Mouse (Mus musculus) heart, postnatal 0 days (tissue): Measurements from ENCODE around the gene Esrra. TPM values are rescaled to one million over a fixed set of nuclear protein-coding genes. Genes with fewer than 3 reads are reported as not detected.
A peak's percentile ranks its signal among the peaks of the same experiment; 100 is the strongest.

ENCODE experiments used
- ATAC-seq: fragments of 200-750 bp; cut with Nextera tagmentation; 2 replicates; pipeline ENCODE4 v1.8.0; 2017; ENCODE audit warnings: low read depth, moderate number of reproducible peaks, moderate library complexity; ENCODE audit not compliant: insufficient read depth
- DNase-seq: peaks from one replicate; pipeline ENCODE4 v3.0.0-alpha.2; 2016; ENCODE audit warnings: low spot score
- H3K27ac ChIP-seq: fragments of 300-500 bp; sonication (generic); 2 replicates; pipeline ENCODE4 v1.5.1; 2014; ENCODE audit warnings: low read depth, mild to moderate bottlenecking
- H3K27me3 ChIP-seq: fragments of 300-500 bp; sonication (generic); 2 replicates; pipeline ENCODE4 v1.6.1; 2014; ENCODE audit warnings: low read length, mixed read lengths; ENCODE audit not compliant: control insufficient read depth, insufficient read depth
- H3K36me3 ChIP-seq: fragments of 300-500 bp; sonication (generic); replicated peaks from 2 replicates; pipeline ENCODE4 v1.6.1; 2014; ENCODE audit warnings: low read length, mixed read lengths; ENCODE audit not compliant: control insufficient read depth, insufficient read depth
- H3K4me1 ChIP-seq: fragments of 300-500 bp; sonication (generic); 2 replicates; pipeline ENCODE4 v1.6.1; 2014; ENCODE audit warnings: antibody characterized with exemption; ENCODE audit not compliant: control insufficient read depth, insufficient read depth
- H3K4me2 ChIP-seq: fragments of 300-500 bp; sonication (generic); 2 replicates; pipeline ENCODE4 v1.6.1; 2014; ENCODE audit warnings: low read depth, mild to moderate bottlenecking, low read length, moderate library complexity
- H3K4me3 ChIP-seq: fragments of 300-500 bp; sonication (generic); 2 replicates; pipeline ENCODE4 v1.5.1; 2014; ENCODE audit warnings: low read depth, low read length
- H3K9ac ChIP-seq: fragments of 300-500 bp; sonication (generic); replicated peaks from 2 replicates; pipeline ENCODE4 v1.6.1; 2014; ENCODE audit warnings: low read depth, low read length, mixed read lengths
- H3K9me3 ChIP-seq: fragments of 300-500 bp; sonication (generic); replicated peaks from 2 replicates; pipeline ENCODE4 v1.6.1; 2016; ENCODE audit warnings: low read length; ENCODE audit not compliant: control insufficient read depth
- CTCF ChIP-seq: IDR thresholded peaks from 2 replicates; pipeline ENCODE4 v1.5.1; 2016; ENCODE audit warnings: antibody characterized with exemption, control low read depth, low read depth
- EP300 ChIP-seq: IDR thresholded peaks from 2 replicates; pipeline ENCODE4 v1.6.1; 2016; ENCODE audit warnings: antibody characterized with exemption, low read depth
- WGBS: fragments of 180-500 bp; shearing (Covaris S2); extraction: QIAGEN DNeasy Blood & Tissue Kit; methylation state at CpG from one replicate; pipeline ENCODE4 v1.1.7; 2014; 5-methylcytosine and 5-hydroxymethylcytosine counted together
- polyA plus RNA-seq: library from polyadenylated mRNA; unstranded; fragments of >200 nt; fragmentation: Nextera tagmentation; extraction: Ambion mirVana; gene quantifications from 2 replicates; pipeline ENCODE4 v1.2.1, GENCODE M21; 2015
- total RNA-seq: library from RNA; depleted of rRNA; stranded (reverse); fragments of >200 nt; gene quantifications from 2 replicates; pipeline ENCODE4 v1.2.3, GENCODE M21; 2014; ENCODE audit warnings: low replicate concordance

Gene Esrra
- total and polyA plus RNA-seq, 2 experiments from 2014 or later = 51.7 to 189 TPM

DNA sequence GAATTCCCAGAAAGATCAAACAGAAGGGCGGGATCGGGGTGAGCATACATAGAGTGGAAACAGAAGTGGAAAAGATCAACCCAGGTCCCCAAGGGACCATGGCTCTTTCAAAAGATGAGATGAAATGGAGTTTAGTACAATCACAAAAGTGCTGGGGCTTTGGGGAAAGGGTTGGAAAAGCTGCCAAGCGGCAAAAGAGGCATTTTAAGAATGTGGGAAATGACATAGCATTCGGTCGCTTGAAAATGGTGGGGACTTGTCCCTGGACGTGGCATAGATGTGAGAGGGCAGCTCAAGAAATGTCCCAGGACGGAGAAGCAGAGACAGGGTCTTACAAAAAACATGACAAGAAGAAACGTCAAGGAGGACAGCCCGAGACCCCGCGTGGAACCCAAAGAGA lies 12.6 kb downstream of the Esrra start:
- H3K9me3 ChIP-seq = no peaks in the 10 kb centered on the region
- H3K4me3 ChIP-seq = peak overlapping the region; percentile 71
- H3K27ac ChIP-seq = peak overlapping the region; percentile 99
- H3K4me1 ChIP-seq = peaks cover 12% of the 10 kb centered on the region
- no peak for DNase-seq
- peak; percentile 0 for ATAC-seq
- H3K27me3 ChIP-seq = no peaks in the 10 kb centered on the region
- WGBS = 3% methylated on average over 11 of the region's 11 CpGs
- TF ChIP-seq EP300 (no peak), CTCF (no peak)
- H3K4me2 ChIP-seq = peak overlapping the region; percentile 73
- peaks cover 54% of the 10 kb centered on the region for H3K36me3 ChIP-seq
- peak overlapping the region; percentile 66 for H3K9ac ChIP-seq

DNA sequence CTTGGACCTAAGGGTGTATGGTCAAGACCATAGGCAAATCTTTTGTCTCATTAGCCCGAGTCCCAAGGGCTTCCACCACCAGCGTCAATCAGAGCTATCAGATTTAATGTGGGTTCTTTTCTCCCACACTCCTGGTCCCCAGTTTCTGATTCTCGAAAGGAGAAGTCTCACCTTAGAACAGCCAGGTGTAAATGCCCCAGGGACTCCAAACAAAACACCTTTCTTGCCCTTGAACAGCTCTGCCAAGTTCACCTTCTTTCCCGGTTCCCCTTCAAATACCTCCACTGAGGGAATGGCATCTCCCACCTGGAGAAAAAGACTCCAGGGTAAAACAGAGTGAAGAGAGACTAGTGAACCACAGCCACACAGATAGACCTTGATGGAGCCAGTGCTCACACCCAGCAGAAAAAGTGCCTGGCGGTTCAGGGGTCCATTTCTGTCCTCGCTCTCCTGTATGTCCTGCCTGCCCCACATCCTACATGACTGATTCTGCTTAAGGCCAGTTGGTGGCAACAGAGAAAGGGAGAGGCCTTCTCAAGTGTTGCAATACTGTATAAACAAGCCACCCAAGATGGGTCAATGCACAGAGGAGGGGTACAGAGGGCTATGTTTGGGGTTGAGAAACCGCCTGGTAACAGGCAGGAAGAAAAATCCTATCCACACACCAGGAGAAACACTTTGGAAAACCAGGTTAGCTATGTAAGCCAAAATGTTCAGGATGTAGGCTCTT lies 13.6 kb downstream of the Esrra start:
- Histone ChIP-seq H3K9me3 (no peaks in the 10 kb centered on the region), H3K27ac (no peak overlapping the region), H3K9ac (peak overlapping the region; percentile 66), H3K4me2 (peak overlapping the region; percentile 73), H3K4me1 (peaks cover 12% of the 10 kb centered on the region), H3K36me3 (peaks cover 45% of the 10 kb centered on the region), H3K27me3 (no peaks in the 10 kb centered on the region), H3K4me3 (peak overlapping the region; percentile 71)
- WGBS = 78% methylated on average over 7 of the region's 7 CpGs
- DNase-seq (no peak), ATAC-seq (no peak)
- no peak for TF ChIP-seq CTCF
- no peak for TF ChIP-seq EP300

- H3K4me2 ChIP-seq = no peak overlapping the region
- 90% methylated on average over 8 of the region's 8 CpGs for WGBS
- H3K27ac ChIP-seq = no peak overlapping the region
- peaks cover 36% of the 10 kb centered on the region for H3K36me3 ChIP-seq
- no peak overlapping the region for H3K9ac ChIP-seq
- DNase-seq (no peak), ATAC-seq (no peak)
- TF ChIP-seq EP300 = no peak
- no peak for TF ChIP-seq CTCF
- H3K4me3 ChIP-seq = no peak overlapping the region
- H3K27me3 ChIP-seq = no peaks in the 10 kb centered on the region
- no peaks in the 10 kb centered on the region for H3K9me3 ChIP-seq
- peaks cover 12% of the 10 kb centered on the region for H3K4me1 ChIP-seq
Observed at GRCm38 (mm10) chr19:6907094-6907493, 14.5 kb downstream of the Esrra start.

GRCm38 (mm10) chr19:6906199-6906598 lies 15.4 kb downstream of the Esrra start:
- no peak overlapping the region for H3K9ac ChIP-seq
- WGBS = 75% methylated on average over 3 of the region's 3 CpGs
- peaks cover 27% of the 10 kb centered on the region for H3K36me3 ChIP-seq
- TF ChIP-seq EP300 (no peak), CTCF (no peak)
- peaks cover 12% of the 10 kb centered on the region for H3K4me1 ChIP-seq
- H3K4me2 ChIP-seq = no peak overlapping the region
- no peaks in the 10 kb centered on the region for H3K9me3 ChIP-seq
- no peaks in the 10 kb centered on the region for H3K27me3 ChIP-seq
- no peak for ATAC-seq
- DNase-seq = no peak
- no peak overlapping the region for H3K27ac ChIP-seq
- no peak overlapping the region for H3K4me3 ChIP-seq

GRCm38 (mm10) chr19:6905498-6906159 lies 16.0 kb downstream of the Esrra start:
- TF ChIP-seq EP300 = no peak
- TF ChIP-seq CTCF = no peak
- Histone ChIP-seq H3K9ac (no peak overlapping the region), H3K36me3 (peaks cover 24% of the 10 kb centered on the region), H3K27ac (no peak overlapping the region), H3K27me3 (no peaks in the 10 kb centered on the region), H3K4me2 (no peak overlapping the region), H3K4me3 (no peak overlapping the region), H3K4me1 (peaks cover 12% of the 10 kb centered on the region), H3K9me3 (no peaks in the 10 kb centered on the region)
- ATAC-seq (no peak), DNase-seq (no peak)
- WGBS = 94% methylated on average over 11 of the region's 11 CpGs
